Mouse (Mus musculus) liver, postnatal 0 days (tissue): ENCODE measurements around the gene Nol8.

Source experiments
- CTCF ChIP-seq: sonication (generic); IDR thresholded peaks from 2 replicates; pipeline ENCODE4 v1.5.1; 2016; ENCODE audit warnings: antibody characterized with exemption, low read depth
- EP300 ChIP-seq: IDR thresholded peaks from 2 replicates; pipeline ENCODE4 v1.6.1; 2016; ENCODE audit warnings: antibody characterized with exemption, low read depth, mild to moderate bottlenecking

DNA sequence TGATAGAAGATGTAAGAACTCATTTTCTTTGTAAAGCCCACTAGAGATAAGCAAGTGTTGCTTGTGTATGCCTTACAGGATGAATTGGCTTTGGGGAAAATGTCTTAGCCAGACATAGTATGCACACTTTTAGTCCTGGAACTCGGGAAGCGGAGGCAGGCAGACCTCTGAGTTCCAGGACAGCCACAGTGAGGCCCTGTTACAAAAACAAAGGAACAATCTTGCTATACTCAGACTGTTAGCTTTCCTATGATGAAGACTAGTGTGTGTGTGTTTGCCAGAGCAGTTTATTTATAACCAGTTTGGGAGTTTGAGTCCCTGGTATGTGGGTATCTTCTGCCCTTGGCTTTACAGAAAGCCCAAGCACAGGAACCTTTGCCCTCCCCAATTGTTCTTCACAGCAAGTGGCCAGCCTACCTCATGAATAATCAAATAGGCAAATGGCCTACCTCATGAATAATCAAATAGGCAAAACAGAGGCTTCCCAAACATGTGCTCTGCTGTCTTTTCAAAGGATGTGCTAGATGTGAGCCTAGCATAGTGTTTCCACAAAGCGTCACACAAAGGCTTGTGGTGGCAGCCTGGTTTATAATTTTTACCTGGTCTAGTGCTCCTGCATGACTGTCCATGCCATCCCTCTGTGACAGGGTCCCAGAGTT lies 53.3 kb downstream of the Nol8 start:
- TF ChIP-seq CTCF (no peak), EP300 (no peak)
